Mouse (Mus musculus): ENCODE results near the gene Zfp661.

DNA sequence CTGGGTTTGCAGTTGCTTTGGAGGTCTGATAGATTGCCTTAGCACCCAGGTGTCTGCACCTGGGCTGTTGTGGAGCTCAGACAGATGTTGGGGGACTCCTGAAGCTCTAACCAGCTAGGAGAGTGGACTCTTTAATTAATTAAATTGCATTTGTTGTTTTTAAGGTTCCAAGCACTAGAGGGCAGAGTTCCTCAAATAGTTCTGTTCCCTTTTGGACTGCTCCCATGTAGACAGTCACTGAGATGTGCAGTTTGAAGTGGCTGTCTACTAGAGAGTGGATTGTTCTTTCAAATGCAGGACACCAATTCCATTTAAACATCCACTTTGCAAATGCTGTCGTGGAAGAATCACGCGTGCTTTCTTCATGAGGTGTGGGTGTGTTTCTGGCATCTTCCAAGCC is 21.3 kb upstream of the Zfp661 start:
- no peak for TF ChIP-seq POLR2A (IDR thresholded peaks at IDR 0.05; ENCODE audit: borderline replicate concordance, extremely low read depth, low read depth, low read length)
- TF ChIP-seq CTCF (IDR thresholded peaks at IDR 0.05; ENCODE audit: insufficient read depth, low read length), result 0 out of 2 replicates have a peak, but pooled peaks have one; percentile 0
